Mouse (Mus musculus) stomach, postnatal 0 days (tissue): ENCODE measurements around the gene Drc3.

Experiments used
- CTCF ChIP-seq: IDR thresholded peaks from 2 replicates; pipeline ENCODE4 v1.5.1; 2016; ENCODE audit warnings: antibody characterized with exemption, low read depth, mild to moderate bottlenecking, moderate library complexity
- EP300 ChIP-seq: optimal IDR thresholded peaks from 2 replicates; pipeline ENCODE3; 2016; ENCODE audit warnings: antibody characterized with exemption

- TF ChIP-seq EP300 (no peak), CTCF (no peak)
These were observed 19.0 kb upstream of the Drc3 start for GRCm38 (mm10) chr11:60334124-60334523.
